In genomic region chr5:55504754-55505153, GRCm38 (mm10) we compare ENCODE assay signal across 23 mouse cellular contexts.
DNase-seq lines count a peak whose midpoint lies in the region; ATAC-seq and TF ChIP-seq lines count a peak whose summit lies in the region.
"Had no signal": no experiment of that assay in that cellular context is flagged by ENCODE, and none has a peak within 500 bp of the region (broad histone marks: within the 10 kb centered on the region; RNA-seq: fewer than 3 reads in every experiment).

No protein-coding gene starts in this region.

- intact Hi-C loops in left cerebral cortex, postnatal 36 days (cut with DNase I): no loop called here

- no peaks in the 10 kb centered on the region for H3K36me3 ChIP-seq in forebrain, embryonic 14.5 days (ENCODE audit: control insufficient read depth, insufficient read depth, low read length)
- no peaks in the 10 kb centered on the region for H3K36me3 ChIP-seq in forebrain, embryonic 10.5 days (replicated peaks)
- no peaks in the 10 kb centered on the region for H3K36me3 ChIP-seq in midbrain, embryonic 14.5 days (ENCODE audit: control insufficient read depth, insufficient read depth, low read length)
- H3K36me3 ChIP-seq in midbrain, postnatal 0 days (ENCODE audit: insufficient read depth, low read length): no peaks in the 10 kb centered on the region
- H3K36me3 ChIP-seq: embryonic facial prominence, embryonic 12.5 days; embryonic facial prominence, embryonic 15.5 days; forebrain, embryonic 12.5 days; hindbrain, embryonic 12.5 days; hindbrain, embryonic 15.5 days had no signal

- H3K9ac ChIP-seq in forebrain, embryonic 14.5 days (ENCODE audit: low read length): no peak overlapping the region
- H3K9ac ChIP-seq in midbrain, embryonic 14.5 days (replicated peaks; ENCODE audit: low read length): no peak overlapping the region
- no peak overlapping the region for H3K9ac ChIP-seq in midbrain, postnatal 0 days (replicated peaks; ENCODE audit: low read length, poor library complexity, severe bottlenecking)
- H3K9ac ChIP-seq: embryonic facial prominence, embryonic 12.5 days; embryonic facial prominence, embryonic 15.5 days; forebrain, embryonic 12.5 days; hindbrain, embryonic 12.5 days; hindbrain, embryonic 15.5 days had no signal

- WGBS in forebrain, embryonic 14.5 days: 58% methylated on average over 7 of the region's 7 CpGs
- WGBS in forebrain, embryonic 10.5 days: 84% methylated on average over 7 of the region's 7 CpGs
- WGBS in midbrain, embryonic 14.5 days: 40% methylated on average over 7 of the region's 7 CpGs
- 41% methylated on average over 7 of the region's 7 CpGs for WGBS in midbrain, postnatal 0 days

- no peak overlapping the region for H3K27ac ChIP-seq in forebrain, embryonic 14.5 days (ENCODE audit: low read depth, low read length)
- no peak overlapping the region for H3K27ac ChIP-seq in forebrain, embryonic 10.5 days
- no peak overlapping the region for H3K27ac ChIP-seq in midbrain, embryonic 14.5 days (replicated peaks; ENCODE audit: low read depth, low read length)
- no peak overlapping the region for H3K27ac ChIP-seq in midbrain, postnatal 0 days (ENCODE audit: low read depth, low read length)
- H3K27ac ChIP-seq: embryonic facial prominence, embryonic 12.5 days; embryonic facial prominence, embryonic 15.5 days; forebrain, embryonic 12.5 days; gastrocnemius, adult 2 months; hindbrain, embryonic 12.5 days; hindbrain, embryonic 15.5 days had no signal

- H3K4me1 ChIP-seq in forebrain, embryonic 14.5 days (ENCODE audit: control insufficient read depth, insufficient read depth, low read length): no peaks in the 10 kb centered on the region
- H3K4me1 ChIP-seq in forebrain, embryonic 10.5 days: no peaks in the 10 kb centered on the region
- H3K4me1 ChIP-seq in midbrain, embryonic 14.5 days (ENCODE audit: control insufficient read depth, insufficient read depth, low read length): no peaks in the 10 kb centered on the region
- H3K4me1 ChIP-seq in midbrain, postnatal 0 days (ENCODE audit: insufficient read depth, low read length): no peaks in the 10 kb centered on the region
- H3K4me1 ChIP-seq: embryonic facial prominence, embryonic 12.5 days; embryonic facial prominence, embryonic 15.5 days; forebrain, embryonic 12.5 days; hindbrain, embryonic 12.5 days; hindbrain, embryonic 15.5 days had no signal

- TF ChIP-seq CTCF in midbrain, postnatal 0 days (IDR thresholded peaks at IDR 0.05): no peak

- no peak overlapping the region for H3K4me2 ChIP-seq in forebrain, embryonic 14.5 days (ENCODE audit: low read length)
- H3K4me2 ChIP-seq in midbrain, embryonic 14.5 days (ENCODE audit: low read length): no peak overlapping the region
- no peak overlapping the region for H3K4me2 ChIP-seq in midbrain, postnatal 0 days (ENCODE audit: low read depth, low read length, poor library complexity, severe bottlenecking)
- H3K4me2 ChIP-seq: embryonic facial prominence, embryonic 12.5 days; embryonic facial prominence, embryonic 15.5 days; forebrain, embryonic 12.5 days; heart, embryonic 11.5 days; hindbrain, embryonic 12.5 days; hindbrain, embryonic 15.5 days had no signal

- H3K27me3 ChIP-seq in forebrain, embryonic 14.5 days (replicated peaks; ENCODE audit: control insufficient read depth, insufficient read depth, low read length): no peaks in the 10 kb centered on the region
- no peaks in the 10 kb centered on the region for H3K27me3 ChIP-seq in forebrain, embryonic 10.5 days (ENCODE audit: poor library complexity, severe bottlenecking)
- no peaks in the 10 kb centered on the region for H3K27me3 ChIP-seq in midbrain, embryonic 14.5 days (ENCODE audit: control insufficient read depth, insufficient read depth, low read length)
- H3K27me3 ChIP-seq in midbrain, postnatal 0 days (ENCODE audit: insufficient read depth, low read length): no peaks in the 10 kb centered on the region
- H3K27me3 ChIP-seq: embryonic facial prominence, embryonic 12.5 days; embryonic facial prominence, embryonic 15.5 days; forebrain, embryonic 12.5 days; hindbrain, embryonic 12.5 days; hindbrain, embryonic 15.5 days; Patski had no signal

- DNase-seq in forebrain, embryonic 14.5 days (ENCODE audit: low spot score): peak; percentile 11
- DNase-seq in forebrain, embryonic 10.5 days (ENCODE audit: extremely low spot score, low spot score): no peak
- DNase-seq in midbrain, embryonic 14.5 days: peak; percentile 49
- DNase-seq in midbrain, postnatal 0 days (ENCODE audit: low spot score): no peak
- no peak for DNase-seq in left cerebral cortex, postnatal 36 days (ENCODE audit: low spot score in 2 of 2)
- DNase-seq in natural killer cell, adult 2 months (ENCODE audit: low spot score in 2 of 2): no peak
- DNase-seq: adrenal gland, postnatal 10 days; adrenal gland, postnatal 36 days; cerebellum, adult 11 months; cerebellum, adult 2 months; cerebellum, adult 9-11 months; cerebellum, postnatal 25 days; gastrocnemius, adult 2 months; gastrocnemius, postnatal 14 days; heart, adult 11 months had no signal

- H3K9me3 ChIP-seq in forebrain, embryonic 14.5 days (replicated peaks; ENCODE audit: control insufficient read depth, low read length): no peaks in the 10 kb centered on the region
- no peaks in the 10 kb centered on the region for H3K9me3 ChIP-seq in forebrain, embryonic 10.5 days
- no peaks in the 10 kb centered on the region for H3K9me3 ChIP-seq in midbrain, embryonic 14.5 days (ENCODE audit: control insufficient read depth, low read length)
- no peaks in the 10 kb centered on the region for H3K9me3 ChIP-seq in midbrain, postnatal 0 days (ENCODE audit: low read length)
- H3K9me3 ChIP-seq: embryonic facial prominence, embryonic 12.5 days; embryonic facial prominence, embryonic 15.5 days; forebrain, embryonic 12.5 days; hindbrain, embryonic 12.5 days; hindbrain, embryonic 15.5 days had no signal

- no peak for ATAC-seq in forebrain, embryonic 14.5 days
- ATAC-seq in midbrain, embryonic 14.5 days (ENCODE audit: low FRiP score, low TSS enrichment): peak; percentile 43; the same call in 1 of the 2 replicates
- 0 out of 2 replicates have a peak, but pooled peaks have one; percentile 54 for ATAC-seq in midbrain, postnatal 0 days (ENCODE audit: low FRiP score)
- ATAC-seq: forebrain, embryonic 16.5 days; Patski had no signal

- H3K4me3 ChIP-seq in forebrain, embryonic 14.5 days (ENCODE audit: low read depth, low read length): no peak overlapping the region
- no peak overlapping the region for H3K4me3 ChIP-seq in forebrain, embryonic 10.5 days
- H3K4me3 ChIP-seq in midbrain, embryonic 14.5 days (replicated peaks; ENCODE audit: low read depth, low read length): no peak overlapping the region
- H3K4me3 ChIP-seq in midbrain, postnatal 0 days (ENCODE audit: low read depth, low read length): no peak overlapping the region
- H3K4me3 ChIP-seq: embryonic facial prominence, embryonic 12.5 days; embryonic facial prominence, embryonic 15.5 days; forebrain, embryonic 12.5 days; gastrocnemius, adult 2 months; hindbrain, embryonic 12.5 days; hindbrain, embryonic 15.5 days had no signal

Comparison
In these comparisons a context has a peak if more than half of its experiments do, and no peak if none do; other contexts are left out.
1. DNase-seq: peak in forebrain, embryonic 14.5 days (single experiment) and midbrain, embryonic 14.5 days (single experiment); none in forebrain, embryonic 10.5 days (single experiment), midbrain, postnatal 0 days (single experiment), left cerebral cortex, postnatal 36 days (0 of 2) and natural killer cell, adult 2 months (0 of 2).